Mouse (Mus musculus) liver, adult 2 months (tissue): ENCODE measurements at regions not wholly inside any gene's neighbourhood (a gene's known extent, or its start where the extent isn't known, plus 50 kb on each side); places are given as distances from the start of the nearest gene placed in this dataset.

Source experiments
- CTCF ChIP-seq: fragments of 200-500 bp; IDR thresholded peaks from 2 replicates; pipeline ENCODE4 v1.5.1; 2011; ENCODE audit warnings: low read depth, low read length, control low read depth
- POLR2A ChIP-seq: fragments of 200-500 bp; IDR thresholded peaks from 2 replicates; pipeline ENCODE4 v1.6.1; 2011; ENCODE audit warnings: low read length, control low read depth; ENCODE audit not compliant: insufficient read depth; ENCODE audit errors: extremely low read depth

GRCm38 (mm10) chr4:33838436-33838835 is 86.0 kb upstream of the Cnr1 start:
- TF ChIP-seq CTCF (no peak), POLR2A (no peak)
